Mouse (Mus musculus): Measurements from ENCODE around the gene Plp1. TPM values are rescaled to one million over a fixed set of nuclear protein-coding genes. Genes with fewer than 3 reads are reported as not detected.

Gene Plp1
- total RNA-seq (2015; ENCODE audit: low replicate concordance): 0.42 TPM in 1 of 2 replicates, not detected in the other
- 0.28 TPM in 1 of 2 replicates, not detected in the other for total RNA-seq (2017; ENCODE audit: low replicate concordance)

- no peak for ATAC-seq (replicated peaks; ENCODE audit: low FRiP score, poor library complexity, severe bottlenecking)
Observed at GRCm38 (mm10) chrX:136822371-136822770, at the start of gene Plp1. Plp1 (plus strand) TSS chrX:136822671.

- no peak for ATAC-seq (replicated peaks; ENCODE audit: low FRiP score, poor library complexity, severe bottlenecking)
Observed at GRCm38 (mm10) chrX:136773035-136773434, 49.4 kb upstream of the Plp1 start.

GRCm38 (mm10) chrX:136778046-136778445, 44.4 kb upstream of the Plp1 start:
- no peak for ATAC-seq (replicated peaks; ENCODE audit: low FRiP score, poor library complexity, severe bottlenecking)

GRCm38 (mm10) chrX:136779262-136779661, 43.2 kb upstream of the Plp1 start:
- no peak for ATAC-seq (replicated peaks; ENCODE audit: low FRiP score, poor library complexity, severe bottlenecking)

- ATAC-seq (replicated peaks; ENCODE audit: low FRiP score, poor library complexity, severe bottlenecking): no peak
Observed at GRCm38 (mm10) chrX:136780041-136780440, 42.4 kb upstream of the Plp1 start, which contains the start of gene Glra4. Glra4 (minus strand) TSS chrX:136780141.

GRCm38 (mm10) chrX:136789446-136789845, 33.0 kb upstream of the Plp1 start:
- no peak for ATAC-seq (replicated peaks; ENCODE audit: low FRiP score, poor library complexity, severe bottlenecking)

- no peak for ATAC-seq (replicated peaks; ENCODE audit: low FRiP score, poor library complexity, severe bottlenecking)
Observed at GRCm38 (mm10) chrX:136797223-136797622, 25.2 kb upstream of the Plp1 start.

GRCm38 (mm10) chrX:136819752-136820151, 2.7 kb upstream of the Plp1 start:
- no peak for ATAC-seq (replicated peaks; ENCODE audit: low FRiP score, poor library complexity, severe bottlenecking)

GRCm38 (mm10) chrX:136820250-136820649, 2.2 kb upstream of the Plp1 start:
- ATAC-seq (replicated peaks; ENCODE audit: low FRiP score, poor library complexity, severe bottlenecking): no peak

- no peak for ATAC-seq (replicated peaks; ENCODE audit: low FRiP score, poor library complexity, severe bottlenecking)
Observed at GRCm38 (mm10) chrX:136825016-136825415, 2.5 kb downstream of the Plp1 start.

GRCm38 (mm10) chrX:136828610-136829009, 6.1 kb downstream of the Plp1 start:
- ATAC-seq (replicated peaks; ENCODE audit: low FRiP score, poor library complexity, severe bottlenecking): no peak

GRCm38 (mm10) chrX:136850300-136850699, 27.8 kb downstream of the Plp1 start:
- no peak for ATAC-seq (replicated peaks; ENCODE audit: low FRiP score, poor library complexity, severe bottlenecking)

- no peak; the same call in 1 of the 2 replicates for ATAC-seq (replicated peaks; ENCODE audit: low FRiP score, poor library complexity, severe bottlenecking)
Observed at GRCm38 (mm10) chrX:136868061-136869040, 45.9 kb downstream of the Plp1 start, which contains the start of gene Rab9b. Rab9b (minus strand) TSS chrX:136868755.

Other genes with a start within 250 kb of the Plp1 start
- not detected in 2 replicates for gene Tceal3, start 231.8 kb upstream of the Plp1 start, total RNA-seq (2015; ENCODE audit: low replicate concordance)
- gene Tceal3, start 231.8 kb upstream of the Plp1 start, total RNA-seq (2017; ENCODE audit: low replicate concordance): 1.8 TPM in 1 of 2 replicates, not detected in the other
- gene Tceal1, start 114.7 kb upstream of the Plp1 start, total RNA-seq (2015; ENCODE audit: low replicate concordance): not detected in 2 replicates
- gene Tceal1, start 114.7 kb upstream of the Plp1 start, total RNA-seq (2017; ENCODE audit: low replicate concordance): 0.28 TPM in 1 of 2 replicates, not detected in the other
- 42.1 and 57.5 TPM in 2 replicates for gene Morf4l2, start 79.0 kb upstream of the Plp1 start, total RNA-seq (2015; ENCODE audit: low replicate concordance)
- 120 and 125 TPM in 2 replicates for gene Morf4l2, start 79.0 kb upstream of the Plp1 start, total RNA-seq (2017; ENCODE audit: low replicate concordance)
- gene Glra4, start 42.5 kb upstream of the Plp1 start, total RNA-seq (2015; ENCODE audit: low replicate concordance): not detected in 2 replicates
- gene Glra4, start 42.5 kb upstream of the Plp1 start, total RNA-seq (2017; ENCODE audit: low replicate concordance): not detected in 2 replicates
- gene Rab9b, start 46.1 kb downstream of the Plp1 start, total RNA-seq (2015; ENCODE audit: low replicate concordance): not detected in 2 replicates
- gene Rab9b, start 46.1 kb downstream of the Plp1 start, total RNA-seq (2017; ENCODE audit: low replicate concordance): not detected in 2 replicates
- not detected in 2 replicates for gene H2bfm, start 104.7 kb downstream of the Plp1 start, total RNA-seq (2015; ENCODE audit: low replicate concordance)
- gene H2bfm, start 104.7 kb downstream of the Plp1 start, total RNA-seq (2017; ENCODE audit: low replicate concordance): not detected in 2 replicates
- gene Tmsb15b2, start 152.8 kb downstream of the Plp1 start, total RNA-seq (2015; ENCODE audit: low replicate concordance): not detected in 2 replicates
- not detected in 2 replicates for gene Tmsb15b2, start 152.8 kb downstream of the Plp1 start, total RNA-seq (2017; ENCODE audit: low replicate concordance)
- not detected in 2 replicates for gene Tmsb15l, start 154.2 kb downstream of the Plp1 start, total RNA-seq (2015; ENCODE audit: low replicate concordance)
- gene Tmsb15l, start 154.2 kb downstream of the Plp1 start, total RNA-seq (2017; ENCODE audit: low replicate concordance): 3.8 TPM in 1 of 2 replicates, not detected in the other
- gene Tmsb15b1, start 154.2 kb downstream of the Plp1 start, total RNA-seq (2015; ENCODE audit: low replicate concordance): not detected in 2 replicates
- gene Tmsb15b1, start 154.2 kb downstream of the Plp1 start, total RNA-seq (2017; ENCODE audit: low replicate concordance): 1.7 TPM in 1 of 2 replicates, not detected in the other
- gene Zcchc18, start 170.5 kb downstream of the Plp1 start, total RNA-seq (2015; ENCODE audit: low replicate concordance): 0.77 TPM in 1 of 2 replicates, not detected in the other
- gene Zcchc18, start 170.5 kb downstream of the Plp1 start, total RNA-seq (2017; ENCODE audit: low replicate concordance): 0.28 TPM in 1 of 2 replicates, not detected in the other
- 3.8 and 4.6 TPM in 2 replicates for gene Slc25a53, start 215.6 kb downstream of the Plp1 start, total RNA-seq (2015; ENCODE audit: low replicate concordance)
- gene Slc25a53, start 215.6 kb downstream of the Plp1 start, total RNA-seq (2017; ENCODE audit: low replicate concordance): 1.8 and 7.8 TPM in 2 replicates
- gene Fam199x, start 226.9 kb downstream of the Plp1 start, total RNA-seq (2015; ENCODE audit: low replicate concordance): 0.58 and 1.0 TPM in 2 replicates
- gene Fam199x, start 226.9 kb downstream of the Plp1 start, total RNA-seq (2017; ENCODE audit: low replicate concordance): 2.0 and 2.2 TPM in 2 replicates

Measured in erythroblast, adult 5-6 weeks (primary cell).